Mouse (Mus musculus) adrenal gland, postnatal 36 days (tissue): ENCODE measurements around the gene Lrp10. TPM values are rescaled to one million over a fixed set of nuclear protein-coding genes. Genes with fewer than 3 reads are reported as not detected.

Source experiments
- DNase-seq, 2 experiments: peaks; one replicate each; pipeline ENCODE4 v3.0.0; 2021; ENCODE audit warnings: mixed read lengths in 1 of 2
- total RNA-seq, 2 experiments: library from RNA; stranded (reverse); gene quantifications; 2 replicates each; pipeline ENCODE4 v1.2.3; 2021

Lrp10 gene
- total RNA-seq, 2 experiments from 2014 or later = 106 to 131 TPM

- peak; percentile 60 to 61 for DNase-seq
Measured at GRCm38 (mm10) chr14:54432837-54433830, 30.8 kb upstream of the Lrp10 start.

- DNase-seq = no peak
Measured at GRCm38 (mm10) chr14:54433941-54434531, 29.9 kb upstream of the Lrp10 start.

- DNase-seq = no peak
Measured at GRCm38 (mm10) chr14:54435194-54435918, 28.6 kb upstream of the Lrp10 start.

GRCm38 (mm10) chr14:54439155-54439554 is 24.8 kb upstream of the Lrp10 start:
- DNase-seq = no peak

GRCm38 (mm10) chr14:54439610-54440009 is 24.3 kb upstream of the Lrp10 start:
- no peak for DNase-seq

GRCm38 (mm10) chr14:54440538-54440937 is 23.4 kb upstream of the Lrp10 start:
- no peak for DNase-seq

GRCm38 (mm10) chr14:54441365-54441764 is 22.6 kb upstream of the Lrp10 start:
- DNase-seq = no peak

- no peak for DNase-seq
Measured at GRCm38 (mm10) chr14:54442548-54442947, 21.4 kb upstream of the Lrp10 start.

- no peak for DNase-seq
Measured at GRCm38 (mm10) chr14:54443196-54443595, 20.7 kb upstream of the Lrp10 start.

- DNase-seq = no peak
Measured at GRCm38 (mm10) chr14:54443712-54444618, 20.0 kb upstream of the Lrp10 start.

- DNase-seq = no peak
Measured at GRCm38 (mm10) chr14:54445476-54445875, 18.5 kb upstream of the Lrp10 start.

GRCm38 (mm10) chr14:54453566-54453965 is 10.4 kb upstream of the Lrp10 start:
- no peak for DNase-seq

- no peak for DNase-seq
Measured at GRCm38 (mm10) chr14:54454669-54455528, 9.0 kb upstream of the Lrp10 start.

GRCm38 (mm10) chr14:54457907-54458569 is 5.9 kb upstream of the Lrp10 start:
- no peak for DNase-seq

GRCm38 (mm10) chr14:54462146-54462545 is 1.8 kb upstream of the Lrp10 start:
- no peak for DNase-seq

GRCm38 (mm10) chr14:54463108-54463958 is 604 bp upstream of the Lrp10 start:
- no peak for DNase-seq

- DNase-seq = peak; percentile 77 to 80
Measured at GRCm38 (mm10) chr14:54464293-54465005, 512 bp downstream of the Lrp10 start.

- DNase-seq = no peak
Measured at GRCm38 (mm10) chr14:54471467-54471866, 7.5 kb downstream of the Lrp10 start.
